Mouse (Mus musculus) brain, embryonic 18.5 days (tissue): Measurements from ENCODE around the gene Ksr1.

ENCODE experiments used
- DNase-seq: peaks from one replicate; pipeline ENCODE4 v3.0.0-alpha.2; 2012; ENCODE audit warnings: low read depth, low spot score

Gene Ksr1

GRCm38 (mm10) chr11:79146331-79146767, at the start of gene Ksr1:
TSS of gene Ksr1 (minus strand) at chr11:79146407.
- peak; percentile 91 for DNase-seq

DNA sequence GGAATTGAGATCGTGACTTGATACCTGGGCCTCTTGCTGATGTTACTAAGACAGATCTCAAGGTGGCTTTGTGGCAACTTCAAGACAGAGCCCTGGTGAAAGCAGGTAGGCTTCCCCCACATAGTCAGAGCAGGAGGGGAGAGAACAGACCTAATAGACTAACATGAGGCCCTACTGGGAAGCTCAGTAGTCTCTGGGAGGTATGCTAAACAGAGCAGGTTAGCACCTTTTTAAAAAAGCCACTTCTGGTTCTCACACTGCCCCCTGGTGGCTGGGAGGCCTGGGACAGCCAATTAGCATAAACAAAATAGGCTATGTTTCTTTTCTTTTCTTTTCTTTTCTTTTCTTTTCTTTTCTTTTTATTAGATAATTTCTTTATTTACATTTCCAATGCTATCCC, 46.0 kb upstream of the Ksr1 start:
- DNase-seq = no peak

DNA sequence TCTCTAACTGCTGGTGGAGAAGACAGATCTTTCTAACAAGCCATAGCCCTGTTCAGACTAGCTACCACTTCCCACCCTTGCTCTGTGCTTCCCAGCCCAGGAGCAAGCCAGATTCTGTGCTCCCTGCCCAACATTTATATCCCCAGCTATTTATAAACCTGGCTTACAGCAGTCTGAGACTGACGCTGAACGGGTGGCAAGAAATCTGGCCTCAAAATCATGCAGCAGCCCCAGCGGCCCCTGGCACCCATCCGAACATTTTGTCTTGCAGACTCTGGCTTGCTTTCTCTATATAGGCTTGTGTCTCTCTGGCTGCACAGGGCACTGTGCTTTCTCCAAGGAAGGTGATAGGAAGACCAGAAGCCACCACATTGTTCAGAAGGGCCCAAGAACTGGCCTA, 45.0 kb upstream of the Ksr1 start:
- no peak for DNase-seq

DNA sequence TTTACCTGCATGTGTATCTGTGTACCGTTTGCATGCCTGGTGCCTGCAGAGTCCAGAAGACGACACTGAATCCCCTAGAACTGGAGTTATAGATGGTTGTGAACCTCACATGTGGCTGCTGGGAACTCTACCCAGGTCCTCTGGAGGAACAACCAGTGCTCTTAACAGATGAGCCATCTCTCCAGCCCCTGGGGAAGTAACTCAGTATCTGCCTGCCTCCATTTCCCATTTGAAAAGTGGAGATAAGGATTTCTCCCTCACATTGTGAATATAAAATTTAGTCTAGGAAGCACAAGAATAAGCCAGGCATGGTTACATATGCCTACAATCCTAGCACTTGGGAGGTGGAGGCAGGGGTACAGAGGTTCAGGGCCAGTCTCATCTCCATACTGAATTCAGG, 44.0 kb upstream of the Ksr1 start:
- DNase-seq = no peak

DNA sequence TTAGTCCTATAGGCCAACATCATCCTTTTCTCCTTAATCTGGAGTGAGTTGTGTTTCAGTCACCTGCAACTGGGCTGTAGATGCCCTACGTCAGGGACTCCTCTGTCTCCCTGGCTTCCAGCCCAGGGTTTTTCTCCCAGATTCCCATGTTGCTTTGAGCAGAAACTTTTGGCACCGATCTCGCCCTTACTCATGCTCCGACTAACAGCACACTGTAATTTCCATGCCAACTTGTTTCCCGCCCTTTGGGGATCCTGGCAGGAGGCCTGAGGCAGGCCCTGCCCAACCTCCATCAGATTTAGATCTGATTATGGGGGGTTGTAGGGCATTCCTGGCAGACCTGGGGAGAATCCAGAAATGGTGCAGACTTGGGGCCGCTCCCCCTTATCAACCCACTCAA, 42.0 kb upstream of the Ksr1 start:
- DNase-seq = peak; percentile 60

DNA sequence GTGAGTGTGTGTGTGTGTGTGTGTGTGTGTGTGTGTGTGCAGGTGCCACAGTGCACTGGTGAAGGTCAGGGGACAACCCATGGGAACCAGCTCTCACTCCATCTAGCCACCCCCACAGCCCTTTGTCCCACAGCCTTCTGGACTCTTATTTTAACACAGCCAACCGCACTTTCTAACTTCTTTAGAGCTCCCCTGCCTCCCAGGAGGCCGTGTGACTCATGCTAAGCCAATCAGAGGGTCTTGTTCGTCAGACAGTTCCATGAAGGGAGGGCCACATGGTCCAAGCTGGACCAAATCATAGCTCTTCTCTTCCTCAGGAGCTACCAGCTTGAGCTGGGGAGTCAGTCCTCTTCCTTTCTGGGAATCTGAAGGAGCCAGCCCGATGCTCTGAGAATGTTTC, 41.1 kb upstream of the Ksr1 start:
- DNase-seq = no peak

DNA sequence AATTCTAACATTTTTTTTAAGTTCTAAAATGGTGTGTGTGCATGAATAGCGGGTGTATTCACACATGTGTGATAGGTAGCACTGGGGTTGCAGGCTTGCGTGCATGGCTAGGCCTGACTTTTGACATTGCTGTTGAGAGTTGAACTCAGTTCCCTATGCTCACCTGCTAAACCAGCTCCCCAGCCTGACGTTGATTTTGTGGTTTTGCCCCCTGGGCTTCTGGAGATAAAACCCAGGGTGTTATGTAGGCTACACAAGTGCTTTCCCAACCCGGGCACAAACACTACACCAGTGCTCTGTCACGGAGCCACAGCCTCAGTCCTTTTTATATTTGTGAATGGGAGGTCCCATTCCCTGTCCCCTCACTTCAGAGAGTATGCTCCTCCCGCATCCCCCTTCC, 39.5 kb upstream of the Ksr1 start:
- DNase-seq = no peak

DNA sequence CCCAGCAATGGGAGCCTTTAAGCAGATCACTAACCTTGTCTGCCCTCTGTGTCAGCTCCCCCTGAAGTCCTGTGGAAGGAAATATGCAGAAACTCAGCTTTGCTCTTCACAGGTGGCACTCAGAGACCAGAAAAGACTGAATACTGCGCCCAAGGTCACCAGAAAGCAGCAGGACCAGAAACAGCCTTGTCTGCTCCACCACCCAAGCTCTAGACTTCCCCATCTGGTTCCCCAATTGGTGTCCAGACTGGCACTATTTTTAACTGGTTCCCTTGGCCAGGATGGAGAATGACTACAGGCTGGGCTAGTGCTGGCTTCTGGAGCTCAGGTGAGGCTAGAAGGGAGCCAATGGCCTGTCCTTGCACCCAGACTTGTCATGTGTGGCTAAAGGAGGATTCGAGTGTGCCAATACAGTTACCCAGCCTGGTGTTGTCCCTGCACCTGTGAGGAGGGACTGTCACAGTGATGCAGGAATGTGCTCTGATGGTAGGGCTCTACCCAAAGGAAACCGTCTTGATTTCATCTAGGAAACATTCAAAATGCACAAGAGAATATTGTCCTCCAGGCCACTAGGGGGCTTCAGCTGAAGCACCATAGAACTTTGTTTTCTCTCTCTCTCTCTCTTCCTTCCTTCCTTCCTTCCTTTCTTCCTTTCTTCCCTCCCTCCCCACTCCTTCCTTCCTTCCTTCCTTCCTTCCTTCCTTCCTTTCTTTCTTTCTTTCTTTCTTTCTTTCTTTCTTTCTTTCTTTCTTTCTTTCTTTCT, 38.1 kb upstream of the Ksr1 start:
- DNase-seq = no peak

GRCm38 (mm10) chr11:79183400-79183799, 37.2 kb upstream of the Ksr1 start:
- DNase-seq = no peak

DNA sequence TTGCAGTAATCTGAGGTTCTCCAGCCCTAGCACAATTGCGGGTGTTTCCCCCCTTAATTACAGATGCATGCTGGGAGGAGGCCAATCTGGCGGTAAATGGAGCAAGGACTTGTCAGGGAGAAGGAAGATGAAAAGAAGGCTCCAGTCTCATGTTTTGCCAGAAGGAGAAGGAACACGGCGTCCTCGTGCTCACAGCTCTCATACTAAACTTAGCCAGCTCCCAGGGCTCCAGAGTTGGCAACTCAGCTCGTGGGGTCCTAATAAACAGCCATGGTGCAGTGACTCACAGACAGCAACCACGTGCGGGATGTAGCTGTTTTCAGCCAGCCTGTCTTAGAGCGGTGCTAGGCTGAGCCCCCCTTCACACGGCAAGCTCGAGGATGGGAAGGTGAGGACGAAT, 36.7 kb upstream of the Ksr1 start:
- DNase-seq = no peak

DNA sequence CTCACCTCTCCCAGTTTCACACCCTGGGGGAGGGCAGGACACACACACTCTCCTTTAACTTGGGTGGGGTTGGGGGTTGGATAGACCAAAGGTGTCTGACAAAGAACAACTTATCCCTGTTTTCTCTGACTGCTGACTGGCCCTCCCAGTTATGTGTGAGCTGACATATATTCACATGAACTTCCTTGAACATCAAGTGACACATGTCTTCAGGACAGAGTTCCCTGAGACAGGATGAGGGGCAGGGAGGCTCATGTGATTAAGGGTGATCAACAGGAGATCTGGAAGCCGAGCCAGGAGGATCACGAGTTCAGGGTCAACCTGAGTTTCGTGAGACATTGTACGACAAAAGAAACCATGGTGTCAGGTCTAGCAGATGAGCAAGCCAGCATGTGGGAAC, 35.7 kb upstream of the Ksr1 start:
- DNase-seq = no peak

- DNase-seq = no peak
Observed at GRCm38 (mm10) chr11:79176687-79177086, 30.5 kb upstream of the Ksr1 start.

GRCm38 (mm10) chr11:79172054-79172453, 25.8 kb upstream of the Ksr1 start:
- DNase-seq = no peak

GRCm38 (mm10) chr11:79166582-79167300, 20.5 kb upstream of the Ksr1 start:
- no peak for DNase-seq

DNA sequence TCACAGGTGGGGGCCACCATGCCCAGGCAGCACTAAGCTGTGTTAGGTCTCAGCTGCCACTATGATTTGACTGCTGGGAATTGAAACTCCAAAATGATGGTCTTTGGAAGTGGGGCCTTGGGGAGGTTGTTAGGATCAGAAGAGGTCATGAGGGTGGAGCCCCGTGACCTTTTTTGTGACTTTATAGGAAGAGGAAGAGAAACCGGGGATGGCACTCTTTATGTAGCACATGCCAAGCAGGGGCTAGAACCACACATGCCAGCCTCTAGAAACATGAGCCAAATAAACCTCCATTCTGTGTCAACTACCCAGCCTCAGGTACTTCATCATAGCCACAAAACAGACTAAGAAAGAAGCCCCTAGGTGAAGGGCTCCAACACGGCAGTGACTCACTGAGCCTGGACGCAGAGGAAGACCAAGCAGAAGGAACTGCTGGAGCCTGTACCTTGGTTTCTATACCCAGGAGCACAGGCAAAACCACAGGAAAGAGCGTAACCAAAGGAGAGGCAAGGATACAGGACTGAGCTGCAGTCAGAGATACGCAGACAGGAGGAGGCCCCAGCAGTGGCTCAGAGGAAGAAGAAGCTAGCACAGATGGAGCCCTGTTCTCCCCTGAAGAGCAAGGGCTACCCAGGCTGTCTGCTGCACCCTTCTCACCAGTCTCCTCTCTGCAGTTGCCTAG, 15.0 kb upstream of the Ksr1 start:
- no peak for DNase-seq

DNA sequence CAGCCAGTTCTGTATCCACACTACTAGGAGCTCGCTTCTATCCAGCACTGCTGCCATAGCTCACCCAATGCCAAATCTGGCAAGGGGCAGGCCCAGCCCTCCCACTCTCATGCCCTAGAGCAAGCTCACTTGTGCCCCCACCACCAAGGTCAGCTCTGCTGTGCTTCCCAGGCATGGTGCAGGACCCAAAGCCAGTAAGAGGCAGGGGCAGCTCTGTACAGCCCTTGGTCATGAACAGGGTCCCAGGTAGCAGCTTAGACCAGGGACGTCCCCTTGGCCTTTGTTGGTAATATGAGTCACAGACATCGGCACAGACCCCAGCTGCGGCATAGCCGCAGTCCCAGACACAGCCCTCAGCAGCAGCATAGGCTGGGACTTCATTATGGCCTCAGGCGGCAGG, 13.9 kb upstream of the Ksr1 start:
- DNase-seq = no peak

DNA sequence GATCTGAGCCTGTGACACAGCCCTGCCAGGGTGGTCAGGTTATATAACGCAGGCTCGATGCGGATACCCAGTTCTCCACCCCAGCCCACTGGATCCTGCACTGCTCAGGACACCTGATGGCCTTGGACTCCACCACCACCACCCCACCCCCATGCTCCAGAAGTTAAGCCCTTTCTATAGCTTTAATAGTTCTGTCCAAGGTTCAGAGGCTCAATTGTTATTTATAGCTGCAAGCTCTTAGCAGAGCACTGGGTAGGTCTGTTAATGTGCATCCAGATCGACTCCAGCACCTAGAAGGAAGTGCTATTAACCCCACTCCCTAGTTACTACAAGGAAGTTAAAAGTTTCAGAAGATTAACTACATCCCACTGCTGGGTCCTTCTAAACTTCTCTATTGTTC, 11.5 kb upstream of the Ksr1 start:
- no peak for DNase-seq

DNA sequence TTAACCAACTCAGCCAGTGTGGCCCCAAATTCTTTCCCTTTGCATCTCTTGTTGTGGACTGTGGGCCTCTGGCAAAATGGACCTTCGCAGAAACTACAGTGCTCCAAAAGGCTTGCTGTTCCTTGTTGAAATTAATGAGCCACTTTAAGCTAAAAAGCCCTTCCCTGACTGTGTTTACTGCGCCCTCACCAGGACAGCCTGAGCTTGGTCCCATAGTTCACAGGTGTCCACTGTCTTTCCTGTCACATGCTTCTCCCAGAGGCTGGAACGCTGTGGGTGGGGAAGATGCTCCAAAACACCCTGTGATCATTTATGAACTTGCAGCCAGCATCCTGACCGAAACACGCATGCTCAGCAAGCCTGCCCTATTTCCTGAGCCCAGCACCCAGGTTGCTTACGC, 9.1 kb upstream of the Ksr1 start:
- DNase-seq = no peak

GRCm38 (mm10) chr11:79152696-79153095, 6.5 kb upstream of the Ksr1 start:
- no peak for DNase-seq

GRCm38 (mm10) chr11:79151874-79152273, 5.7 kb upstream of the Ksr1 start:
- no peak for DNase-seq

DNA sequence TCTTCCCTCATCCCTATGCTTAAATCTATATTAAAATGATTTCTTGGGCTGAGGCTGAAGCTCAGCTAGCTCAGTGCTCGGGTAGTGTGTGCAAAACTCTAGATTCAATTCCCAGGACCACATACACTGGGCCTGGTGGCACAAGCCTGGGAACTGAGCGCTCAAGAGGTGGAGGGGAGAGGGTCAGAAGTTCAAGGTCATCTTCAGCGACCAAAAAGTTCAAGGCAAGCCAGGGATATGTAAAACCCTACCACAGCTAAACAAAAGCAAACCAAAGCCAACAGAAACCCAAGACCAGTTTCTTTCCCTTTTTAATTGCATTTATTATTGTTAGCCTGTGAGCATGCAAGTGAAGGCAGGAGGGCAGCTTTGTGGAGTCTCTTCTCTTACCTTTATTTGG, 4.1 kb upstream of the Ksr1 start:
- no peak for DNase-seq

- DNase-seq = no peak
Observed at GRCm38 (mm10) chr11:79149295-79149694, 3.1 kb upstream of the Ksr1 start.

GRCm38 (mm10) chr11:79148783-79149182, 2.6 kb upstream of the Ksr1 start:
- DNase-seq = no peak
